Mouse (Mus musculus) embryonic facial prominence, embryonic 11.5 days (tissue): Measurements from ENCODE around the gene Olfr110. TPM values are rescaled to one million over a fixed set of nuclear protein-coding genes. Genes with fewer than 3 reads are reported as not detected.
"Not testable (repeated sequence)": the region's sequence is repeated elsewhere in the genome, so short reads cannot be mapped to it uniquely, and the experiment has no call there.

Experiments used
- ATAC-seq: fragments of 200-750 bp; cut with Nextera tagmentation; replicated peaks from 2 replicates; pipeline ENCODE4 v1.8.0; 2017; ENCODE audit warnings: low read depth; ENCODE audit not compliant: insufficient number of reproducible peaks, low FRiP score, low TSS enrichment
- DNase-seq: peaks from one replicate; pipeline ENCODE4 v3.0.0-alpha.2; 2015; ENCODE audit warnings: low spot score
- H3K27ac ChIP-seq: fragments of 300-500 bp; sonication (generic); replicated peaks from 2 replicates; pipeline ENCODE4 v1.5.1; 2014; ENCODE audit warnings: mild to moderate bottlenecking, low read depth, low read length, control low read depth
- H3K27me3 ChIP-seq: fragments of 300-500 bp; sonication (generic); 2 replicates; pipeline ENCODE4 v1.6.1; 2014; ENCODE audit warnings: mild to moderate bottlenecking, low read length, moderate library complexity, mixed read lengths; ENCODE audit not compliant: control insufficient read depth, insufficient read depth
- H3K36me3 ChIP-seq: fragments of 300-500 bp; sonication (generic); replicated peaks from 2 replicates; pipeline ENCODE4 v1.6.1; 2014; ENCODE audit warnings: low read depth, mild to moderate bottlenecking, low read length, moderate library complexity, mixed read lengths; ENCODE audit not compliant: control insufficient read depth, insufficient read depth
- H3K4me1 ChIP-seq: fragments of 300-500 bp; sonication (generic); 2 replicates; pipeline ENCODE4 v1.6.1; 2014; ENCODE audit warnings: low read length, mixed read lengths; ENCODE audit not compliant: control insufficient read depth, insufficient read depth
- H3K4me2 ChIP-seq: fragments of 300-500 bp; sonication (generic); 2 replicates; pipeline ENCODE4 v1.6.1; 2014; ENCODE audit warnings: low read depth, mild to moderate bottlenecking, control low read depth, low read length, moderate library complexity
- H3K4me3 ChIP-seq: fragments of 300-500 bp; sonication (generic); 2 replicates; pipeline ENCODE4 v1.5.1; 2014; ENCODE audit warnings: low read depth, low read length, control low read depth
- H3K9ac ChIP-seq: fragments of 300-500 bp; sonication (generic); replicated peaks from 2 replicates; pipeline ENCODE4 v1.6.1; 2014; ENCODE audit warnings: mild to moderate bottlenecking, control low read depth, low read length
- H3K9me3 ChIP-seq: fragments of 300-500 bp; sonication (generic); replicated peaks from 2 replicates; pipeline ENCODE4 v1.6.1; 2016; ENCODE audit warnings: mild to moderate bottlenecking, low read length, inconsistent platforms, mixed read lengths; ENCODE audit not compliant: control insufficient read depth
- WGBS: fragments of 180-500 bp; shearing (Covaris S2); extraction: QIAGEN DNeasy Blood & Tissue Kit; methylation state at CpG from one replicate; pipeline ENCODE4 v1.1.7; 2014; 5-methylcytosine and 5-hydroxymethylcytosine counted together
- polyA plus RNA-seq: library from polyadenylated mRNA; unstranded; fragments of >200 nt; fragmentation: Nextera tagmentation; extraction: Ambion mirVana; gene quantifications from 2 replicates; pipeline ENCODE4 v1.2.1, GENCODE M21; 2014

Gene Olfr110
- not detected in 2 replicates for polyA plus RNA-seq

GRCm38 (mm10) chr17:37491930-37492518 is at the start of gene Olfr110:
TSS of gene Olfr110 (plus strand) at chr17:37492468.
- H3K9ac ChIP-seq: no peak within 1 kb of the TSS
- 50% methylated on average over 1 of the region's 1 CpGs for WGBS
- H3K9me3 ChIP-seq: no peaks in the 10 kb centered on the region
- H3K27me3 ChIP-seq: no peaks in the 10 kb centered on the region
- ATAC-seq: no peak
- no peak within 1 kb of the TSS for H3K4me3 ChIP-seq
- H3K27ac ChIP-seq: no peak within 1 kb of the TSS
- H3K4me1 ChIP-seq: no peaks in the 10 kb centered on the region
- no peak within 1 kb of the TSS for H3K4me2 ChIP-seq
- H3K36me3 ChIP-seq: no peaks in the 10 kb centered on the region
- no peak for DNase-seq

- Histone ChIP-seq H3K4me1 (no peaks in the 10 kb centered on the region), H3K36me3 (no peaks in the 10 kb centered on the region), H3K9me3 (no peaks in the 10 kb centered on the region), H3K27ac (no peak within 1 kb of the TSS), H3K9ac (no peak within 1 kb of the TSS), H3K4me3 (no peak within 1 kb of the TSS), H3K4me2 (no peak within 1 kb of the TSS), H3K27me3 (no peaks in the 10 kb centered on the region)
- WGBS: 89% methylated on average over 1 of the region's 1 CpGs
- no peak for ATAC-seq
- DNase-seq: no peak
Observed at GRCm38 (mm10) chr17:37445180-37445579, 47.1 kb upstream of the Olfr110 start, which contains the start of gene Olfr108. TSS of gene Olfr108 (plus strand) at chr17:37445480.

GRCm38 (mm10) chr17:37458616-37459015 is 33.7 kb upstream of the Olfr110 start, which contains the start of gene Olfr109:
TSS of gene Olfr109 (plus strand) at chr17:37458916.
- no peak within 1 kb of the TSS for H3K9ac ChIP-seq
- H3K4me1 ChIP-seq: no peaks in the 10 kb centered on the region
- no peaks in the 10 kb centered on the region for H3K27me3 ChIP-seq
- H3K9me3 ChIP-seq: no peaks in the 10 kb centered on the region
- H3K4me2 ChIP-seq: no peak within 1 kb of the TSS
- DNase-seq: no peak
- no peaks in the 10 kb centered on the region for H3K36me3 ChIP-seq
- 86% methylated on average over 1 of the region's 1 CpGs for WGBS
- no peak within 1 kb of the TSS for H3K27ac ChIP-seq
- ATAC-seq: no peak
- H3K4me3 ChIP-seq: no peak within 1 kb of the TSS

GRCm38 (mm10) chr17:37483452-37483851 is 8.8 kb upstream of the Olfr110 start, which contains the start of gene H2-M2:
TSS of gene H2-M2 (minus strand) at chr17:37483552.
- Histone ChIP-seq H3K27ac (no peak within 1 kb of the TSS), H3K4me1 (no peaks in the 10 kb centered on the region)
- 74% methylated on average over 2 of the region's 2 CpGs for WGBS

GRCm38 (mm10) chr17:37507730-37508129 is 15.5 kb downstream of the Olfr110 start, which contains the start of gene Olfr111:
TSS of gene Olfr111 (plus strand) at chr17:37508030.
- Histone ChIP-seq H3K27me3 (no peaks in the 10 kb centered on the region), H3K4me2 (no peak within 1 kb of the TSS), H3K36me3 (no peaks in the 10 kb centered on the region), H3K4me1 (no peaks in the 10 kb centered on the region), H3K4me3 (no peak within 1 kb of the TSS), H3K9me3 (no peaks in the 10 kb centered on the region), H3K27ac (no peak within 1 kb of the TSS), H3K9ac (no peak within 1 kb of the TSS)
- 88% methylated on average over 4 of the region's 4 CpGs for WGBS
- DNase-seq (no peak), ATAC-seq (no peak)

More at GRCm38 (mm10) chr17:37483452-37483851, 8.8 kb upstream of the Olfr110 start, which contains the start of gene H2-M2:
- H3K9ac ChIP-seq: no peak within 1 kb of the TSS
- no peaks in the 10 kb centered on the region for H3K9me3 ChIP-seq
- no peak within 1 kb of the TSS for H3K4me2 ChIP-seq
- no peaks in the 10 kb centered on the region for H3K27me3 ChIP-seq
- ATAC-seq (no peak), DNase-seq (no peak)
- no peaks in the 10 kb centered on the region for H3K36me3 ChIP-seq
- H3K4me3 ChIP-seq: no peak within 1 kb of the TSS

- H3K4me1 ChIP-seq, DNase-seq, H3K36me3 ChIP-seq, H3K9ac ChIP-seq, H3K4me2 ChIP-seq, H3K27ac ChIP-seq, ATAC-seq, H3K4me3 ChIP-seq, H3K9me3 ChIP-seq, H3K27me3 ChIP-seq: not testable (repeated sequence)
Observed at GRCm38 (mm10) chr17:37524612-37525011, 32.3 kb downstream of the Olfr110 start.

- WGBS: 75% methylated on average over 1 of the region's 1 CpGs
- H3K4me3 ChIP-seq, ATAC-seq, H3K27ac ChIP-seq, H3K9me3 ChIP-seq, H3K9ac ChIP-seq, DNase-seq, H3K4me1 ChIP-seq, H3K27me3 ChIP-seq, H3K36me3 ChIP-seq, H3K4me2 ChIP-seq: not testable (repeated sequence)
Observed at GRCm38 (mm10) chr17:37525427-37525826, 33.2 kb downstream of the Olfr110 start.

GRCm38 (mm10) chr17:37535173-37535572 is 42.9 kb downstream of the Olfr110 start:
- no peaks in the 10 kb centered on the region for H3K4me1 ChIP-seq
- ATAC-seq (no peak), DNase-seq (no peak)
- no peak overlapping the region for H3K27ac ChIP-seq
- no peaks in the 10 kb centered on the region for H3K36me3 ChIP-seq
- H3K4me3 ChIP-seq: no peak overlapping the region
- no peak overlapping the region for H3K9ac ChIP-seq
- no peaks in the 10 kb centered on the region for H3K27me3 ChIP-seq
- H3K9me3 ChIP-seq: no peaks in the 10 kb centered on the region
- H3K4me2 ChIP-seq: no peak overlapping the region
